Comparison of ENCODE assay signal across 11 mouse cellular contexts in genomic region chr14:34345771-34346566, GRCm38 (mm10). TPM values are rescaled to one million over a fixed set of nuclear protein-coding genes. Genes with fewer than 3 reads are reported as not detected.
DNase-seq lines count a peak whose midpoint lies in the region; ATAC-seq lines count a peak whose summit lies in the region.
"Had no signal": no experiment of that assay in that cellular context is flagged by ENCODE, and none has a peak within 500 bp of the region (broad histone marks: within the 10 kb centered on the region; RNA-seq: fewer than 3 reads in every experiment).

No protein-coding gene starts in this region.

- no peak overlapping the region for H3K27ac ChIP-seq in forebrain, embryonic 13.5 days
- no peak overlapping the region for H3K27ac ChIP-seq in forebrain, embryonic 11.5 days (ENCODE audit: low read depth, low read length)
- H3K27ac ChIP-seq in midbrain, embryonic 12.5 days (replicated peaks) = no peak overlapping the region
- H3K27ac ChIP-seq in midbrain, embryonic 10.5 days (replicated peaks) = no peak overlapping the region
- no peak overlapping the region; the same call in 1 of the 2 replicates for H3K27ac ChIP-seq in lung, embryonic 16.5 days (ENCODE audit: low read length)
- H3K27ac ChIP-seq: embryonic facial prominence, embryonic 15.5 days; heart, embryonic 13.5 days had no signal

- ATAC-seq in forebrain, embryonic 13.5 days = peak; percentile 36; the same call in 1 of the 2 replicates
- ATAC-seq in forebrain, embryonic 11.5 days (replicated peaks; ENCODE audit: low FRiP score) = no peak
- 0 out of 2 replicates have a peak, but pooled peaks have one; percentile 12 for ATAC-seq in midbrain, embryonic 12.5 days (ENCODE audit: low FRiP score, low read depth)
- peak; percentile 54; the same call in 1 of the 2 replicates for ATAC-seq in lung, embryonic 16.5 days (ENCODE audit: low read depth)

- 64% methylated on average over 12 of the region's 12 CpGs for WGBS in forebrain, embryonic 13.5 days
- WGBS in forebrain, embryonic 11.5 days = 60% methylated on average over 12 of the region's 12 CpGs
- 62% methylated on average over 12 of the region's 12 CpGs for WGBS in midbrain, embryonic 12.5 days
- 71% methylated on average over 12 of the region's 12 CpGs for WGBS in midbrain, embryonic 10.5 days
- 47% methylated on average over 12 of the region's 12 CpGs for whole genome bisulfite sequencing in lung, embryonic 16.5 days

- no peak overlapping the region for H3K9ac ChIP-seq in forebrain, embryonic 13.5 days
- no peak overlapping the region for H3K9ac ChIP-seq in forebrain, embryonic 11.5 days (ENCODE audit: low read length)
- no peak overlapping the region for H3K9ac ChIP-seq in midbrain, embryonic 12.5 days (replicated peaks)
- H3K9ac ChIP-seq in lung, embryonic 16.5 days (ENCODE audit: low read length) = no peak overlapping the region
- H3K9ac ChIP-seq: embryonic facial prominence, embryonic 15.5 days; heart, embryonic 13.5 days had no signal

- no peak overlapping the region for H3K4me2 ChIP-seq in forebrain, embryonic 13.5 days
- no peak overlapping the region for H3K4me2 ChIP-seq in forebrain, embryonic 11.5 days (ENCODE audit: low read depth, low read length, severe bottlenecking)
- H3K4me2 ChIP-seq in midbrain, embryonic 12.5 days (replicated peaks) = no peak overlapping the region
- H3K4me2 ChIP-seq in lung, embryonic 16.5 days (ENCODE audit: low read depth, low read length) = no peak overlapping the region
- H3K4me2 ChIP-seq: embryonic facial prominence, embryonic 15.5 days; heart, embryonic 13.5 days had no signal

- no peaks in the 10 kb centered on the region for H3K9me3 ChIP-seq in forebrain, embryonic 13.5 days (replicated peaks)
- H3K9me3 ChIP-seq in forebrain, embryonic 11.5 days (ENCODE audit: control insufficient read depth, low read length) = no peaks in the 10 kb centered on the region
- H3K9me3 ChIP-seq in midbrain, embryonic 12.5 days = no peaks in the 10 kb centered on the region
- no peaks in the 10 kb centered on the region for H3K9me3 ChIP-seq in midbrain, embryonic 10.5 days (replicated peaks)
- no peaks in the 10 kb centered on the region for H3K9me3 ChIP-seq in lung, embryonic 16.5 days (ENCODE audit: control insufficient read depth, low read length)
- H3K9me3 ChIP-seq: embryonic facial prominence, embryonic 15.5 days; heart, embryonic 13.5 days had no signal

- DNase-seq in forebrain, embryonic 11.5 days (ENCODE audit: low spot score) = no peak
- DNase-seq in midbrain, embryonic 10.5 days (ENCODE audit: low spot score) = no peak
- DNase-seq in cerebellum, adult 9-11 months = no peak
- no peak for DNase-seq in frontal cortex, postnatal 36 days (ENCODE audit: low spot score in 2 of 2)
- DNase-seq in ovary, postnatal 10 days (ENCODE audit: low spot score) = no peak
- DNase-seq: adrenal gland, postnatal 14 days had no signal

- no peaks in the 10 kb centered on the region for H3K27me3 ChIP-seq in forebrain, embryonic 13.5 days
- H3K27me3 ChIP-seq in forebrain, embryonic 11.5 days (ENCODE audit: control insufficient read depth, insufficient read depth, low read length) = no peaks in the 10 kb centered on the region
- no peaks in the 10 kb centered on the region for H3K27me3 ChIP-seq in midbrain, embryonic 12.5 days
- H3K27me3 ChIP-seq in midbrain, embryonic 10.5 days (ENCODE audit: low read depth, poor library complexity, severe bottlenecking) = no peaks in the 10 kb centered on the region
- H3K27me3 ChIP-seq in lung, embryonic 16.5 days (ENCODE audit: control insufficient read depth, insufficient read depth, low read depth, low read length) = no peaks in the 10 kb centered on the region
- H3K27me3 ChIP-seq: embryonic facial prominence, embryonic 15.5 days; heart, embryonic 13.5 days had no signal

- H3K36me3 ChIP-seq in forebrain, embryonic 13.5 days (ENCODE audit: poor library complexity, severe bottlenecking) = peaks cover 33% of the 10 kb centered on the region
- H3K36me3 ChIP-seq in forebrain, embryonic 11.5 days (ENCODE audit: control insufficient read depth, insufficient read depth, low read length) = peaks cover 7% of the 10 kb centered on the region; the same call in 1 of the 2 replicates
- peaks cover 30% of the 10 kb centered on the region for H3K36me3 ChIP-seq in midbrain, embryonic 12.5 days
- peaks cover 34% of the 10 kb centered on the region for H3K36me3 ChIP-seq in midbrain, embryonic 10.5 days
- peaks cover 15% of the 10 kb centered on the region for H3K36me3 ChIP-seq in lung, embryonic 16.5 days (ENCODE audit: control insufficient read depth, insufficient read depth, low read length)

- H3K4me1 ChIP-seq in forebrain, embryonic 13.5 days = no peaks in the 10 kb centered on the region
- no peaks in the 10 kb centered on the region for H3K4me1 ChIP-seq in forebrain, embryonic 11.5 days (replicated peaks; ENCODE audit: control insufficient read depth, insufficient read depth, low read length)
- H3K4me1 ChIP-seq in midbrain, embryonic 12.5 days = no peaks in the 10 kb centered on the region
- no peaks in the 10 kb centered on the region for H3K4me1 ChIP-seq in midbrain, embryonic 10.5 days
- no peaks in the 10 kb centered on the region for H3K4me1 ChIP-seq in lung, embryonic 16.5 days (replicated peaks; ENCODE audit: control insufficient read depth, insufficient read depth, low read length)
- H3K4me1 ChIP-seq: heart, embryonic 13.5 days had no signal

- no peak overlapping the region for H3K4me3 ChIP-seq in forebrain, embryonic 13.5 days
- H3K4me3 ChIP-seq in forebrain, embryonic 11.5 days (ENCODE audit: low read depth, low read length) = no peak overlapping the region
- H3K4me3 ChIP-seq in midbrain, embryonic 12.5 days = no peak overlapping the region
- no peak overlapping the region for H3K4me3 ChIP-seq in midbrain, embryonic 10.5 days
- no peak overlapping the region for H3K4me3 ChIP-seq in lung, embryonic 16.5 days (ENCODE audit: low read length)
- H3K4me3 ChIP-seq: embryonic facial prominence, embryonic 15.5 days; heart, embryonic 13.5 days had no signal

RNA-seq across cellular contexts. Expression of gene Fam25c, which starts 9.3 kb away (rescaled TPM):
- polyA plus RNA-seq in forebrain, embryonic 13.5 days (2015; fragmentation: Nextera tagmentation; extraction: Ambion mirVana) = not detected in 2 replicates
- polyA plus RNA-seq in forebrain, embryonic 11.5 days (2014; fragmentation: Nextera tagmentation; extraction: Ambion mirVana) = not detected in 2 replicates
- polyA plus RNA-seq in midbrain, embryonic 12.5 days (2016; fragmentation: Nextera tagmentation; extraction: Ambion mirVana) = not detected in 2 replicates
- not detected in 2 replicates for polyA plus RNA-seq in midbrain, embryonic 10.5 days (2016; fragmentation: Nextera tagmentation; extraction: Ambion mirVana)
- 1.0 TPM in 1 of 2 replicates, not detected in the other for polyA plus RNA-seq in lung, embryonic 16.5 days (2015; fragmentation: Nextera tagmentation; extraction: Ambion mirVana)
- polyA plus RNA-seq: heart, embryonic 13.5 days had no signal

RNA-seq across cellular contexts. Expression of gene Sncg, which starts 28.6 kb away (rescaled TPM):
- polyA plus RNA-seq in forebrain, embryonic 13.5 days (2015; fragmentation: Nextera tagmentation; extraction: Ambion mirVana) = 3.8 and 4.5 TPM in 2 replicates
- polyA plus RNA-seq in forebrain, embryonic 11.5 days (2014; fragmentation: Nextera tagmentation; extraction: Ambion mirVana) = 3.7 and 5.4 TPM in 2 replicates
- polyA plus RNA-seq in midbrain, embryonic 12.5 days (2016; fragmentation: Nextera tagmentation; extraction: Ambion mirVana) = 50.9 and 63.4 TPM in 2 replicates
- polyA plus RNA-seq in midbrain, embryonic 10.5 days (2016; fragmentation: Nextera tagmentation; extraction: Ambion mirVana) = 30.8 and 56.1 TPM in 2 replicates
- polyA plus RNA-seq in lung, embryonic 16.5 days (2015; fragmentation: Nextera tagmentation; extraction: Ambion mirVana) = 6.8 and 8.0 TPM in 2 replicates

RNA-seq across cellular contexts. Expression of gene Mmrn2, which starts 29.3 kb away (rescaled TPM):
- polyA plus RNA-seq in forebrain, embryonic 13.5 days (2015; fragmentation: Nextera tagmentation; extraction: Ambion mirVana) = 5.1 and 5.3 TPM in 2 replicates
- 7.2 and 7.6 TPM in 2 replicates for polyA plus RNA-seq in forebrain, embryonic 11.5 days (2014; fragmentation: Nextera tagmentation; extraction: Ambion mirVana)
- polyA plus RNA-seq in midbrain, embryonic 12.5 days (2016; fragmentation: Nextera tagmentation; extraction: Ambion mirVana) = 6.7 and 6.8 TPM in 2 replicates
- polyA plus RNA-seq in midbrain, embryonic 10.5 days (2016; fragmentation: Nextera tagmentation; extraction: Ambion mirVana) = 6.3 and 8.2 TPM in 2 replicates
- polyA plus RNA-seq in lung, embryonic 16.5 days (2015; fragmentation: Nextera tagmentation; extraction: Ambion mirVana) = 14.8 and 15.6 TPM in 2 replicates

RNA-seq across cellular contexts. Expression of gene Glud1, which starts 35.4 kb away (rescaled TPM):
- polyA plus RNA-seq in forebrain, embryonic 13.5 days (2015; fragmentation: Nextera tagmentation; extraction: Ambion mirVana) = 68.7 and 73.5 TPM in 2 replicates
- polyA plus RNA-seq in forebrain, embryonic 11.5 days (2014; fragmentation: Nextera tagmentation; extraction: Ambion mirVana) = 89.4 TPM in 2 replicates
- polyA plus RNA-seq in midbrain, embryonic 12.5 days (2016; fragmentation: Nextera tagmentation; extraction: Ambion mirVana) = 96.3 and 107 TPM in 2 replicates
- 75.5 and 79.6 TPM in 2 replicates for polyA plus RNA-seq in midbrain, embryonic 10.5 days (2016; fragmentation: Nextera tagmentation; extraction: Ambion mirVana)
- polyA plus RNA-seq in lung, embryonic 16.5 days (2015; fragmentation: Nextera tagmentation; extraction: Ambion mirVana) = 53.7 and 56.7 TPM in 2 replicates

RNA-seq across cellular contexts. Expression of gene Shld2, which starts 35.7 kb away (rescaled TPM):
- 9.9 and 10.2 TPM in 2 replicates for polyA plus RNA-seq in forebrain, embryonic 13.5 days (2015; fragmentation: Nextera tagmentation; extraction: Ambion mirVana)
- 9.0 and 10.3 TPM in 2 replicates for polyA plus RNA-seq in forebrain, embryonic 11.5 days (2014; fragmentation: Nextera tagmentation; extraction: Ambion mirVana)
- 7.8 and 7.9 TPM in 2 replicates for polyA plus RNA-seq in midbrain, embryonic 12.5 days (2016; fragmentation: Nextera tagmentation; extraction: Ambion mirVana)
- polyA plus RNA-seq in midbrain, embryonic 10.5 days (2016; fragmentation: Nextera tagmentation; extraction: Ambion mirVana) = 6.6 and 7.1 TPM in 2 replicates
- polyA plus RNA-seq in lung, embryonic 16.5 days (2015; fragmentation: Nextera tagmentation; extraction: Ambion mirVana) = 9.9 and 10.1 TPM in 2 replicates
